Mouse (Mus musculus) MEL (cell line): ENCODE measurements around the gene AI182371.

Source experiments
- CHD1 ChIP-seq: IDR thresholded peaks from 2 replicates; pipeline ENCODE4 v1.6.1; 2012; ENCODE audit warnings: low read depth, mild to moderate bottlenecking, inconsistent platforms, low read length, improper control_type of control experiment
- CTCF ChIP-seq, 3 experiments: IDR thresholded peaks in 2 of 3; conservative IDR thresholded peaks in 1 of 3; 2 replicates each; pipeline ENCODE4 v1.5.1; 2011 to 2012; ENCODE audit warnings: low read length in 3 of 3, low read depth in 2 of 3, mild to moderate bottlenecking in 2 of 3, improper control_type of control experiment in 1 of 3, inconsistent platforms in 1 of 3, mixed read lengths in 1 of 3, moderate library complexity in 1 of 3; ENCODE audit not compliant: control insufficient read depth in 1 of 3, insufficient read depth in 1 of 3, poor library complexity in 1 of 3, severe bottlenecking in 1 of 3
- E2F4 ChIP-seq: IDR thresholded peaks from 2 replicates; pipeline ENCODE4 v1.6.1; 2011; ENCODE audit warnings: low read depth, low read length, improper control_type of control experiment, borderline replicate concordance
- GATA1 ChIP-seq: IDR thresholded peaks from 2 replicates; pipeline ENCODE4 v1.6.1; 2011; ENCODE audit warnings: low read depth, low read length, improper control_type of control experiment
- MEF2A ChIP-seq: IDR thresholded peaks from 2 replicates; pipeline ENCODE4 v1.6.1; 2014; ENCODE audit warnings: low read depth, mild to moderate bottlenecking, inconsistent platforms, low read length, improper control_type of control experiment; ENCODE audit not compliant: poor library complexity, insufficient replicate concordance, severe bottlenecking; ENCODE audit errors: extremely low read depth
- NRF1 ChIP-seq: IDR thresholded peaks from 2 replicates; pipeline ENCODE4 v1.6.1; 2014; ENCODE audit warnings: low read depth, mild to moderate bottlenecking, inconsistent platforms, low read length, improper control_type of control experiment, moderate library complexity; ENCODE audit not compliant: poor library complexity, insufficient read depth, severe bottlenecking
- POLR2A ChIP-seq, 2 experiments: IDR thresholded peaks; 2 replicates each; pipeline ENCODE4 v1.6.1; 2011 to 2012; ENCODE audit warnings: low read length in 2 of 2, mild to moderate bottlenecking in 2 of 2, control low read depth in 1 of 2, improper control_type of control experiment in 1 of 2, low read depth in 1 of 2, moderate library complexity in 1 of 2; ENCODE audit not compliant: control insufficient read depth in 1 of 2, insufficient read depth in 1 of 2, poor library complexity in 1 of 2
- RAD21 ChIP-seq: IDR thresholded peaks from 2 replicates; pipeline ENCODE4 v1.6.1; 2011; ENCODE audit warnings: mild to moderate bottlenecking, low read depth, low read length, improper control_type of control experiment
- SIN3A ChIP-seq: IDR thresholded peaks from 2 replicates; pipeline ENCODE4 v1.6.1; 2012; ENCODE audit warnings: low read length, improper control_type of control experiment, inconsistent platforms
- TAL1 ChIP-seq: IDR thresholded peaks from 2 replicates; pipeline ENCODE4 v1.6.1; 2012; ENCODE audit warnings: mild to moderate bottlenecking, inconsistent platforms, low read length, moderate library complexity, mixed read lengths
- ZC3H11A ChIP-seq: IDR thresholded peaks from 2 replicates; pipeline ENCODE4 v1.6.1; 2012; ENCODE audit warnings: low read depth, mild to moderate bottlenecking, inconsistent platforms, low read length, improper control_type of control experiment

- TF ChIP-seq POLR2A (IDR thresholded peaks at IDR 0.05; ENCODE audit: control insufficient read depth in 1 of 2, insufficient read depth in 1 of 2, low read depth in 1 of 2, low read length in 2 of 2, poor library complexity in 1 of 2) (no peak), CTCF (IDR thresholded peaks at IDR 0.05 in 2 of 3, conservative IDR thresholded peaks at IDR 0.05 in 1 of 3; ENCODE audit: control insufficient read depth in 1 of 3, insufficient read depth in 1 of 3, low read depth in 2 of 3, low read length in 3 of 3, poor library complexity in 1 of 3, severe bottlenecking in 1 of 3) (no peak), ZC3H11A (no peak), NRF1 (no peak), SIN3A (no peak), MEF2A (no peak), TAL1 (no peak), RAD21 (no peak), E2F4 (no peak), GATA1 (no peak), CHD1 (no peak)
These were observed 27.0 kb downstream of the AI182371 start for GRCm38 (mm10) chr2:35074328-35074727.
